Comparison of ENCODE assay signal across 8 mouse cellular contexts in the genomic region with DNA sequence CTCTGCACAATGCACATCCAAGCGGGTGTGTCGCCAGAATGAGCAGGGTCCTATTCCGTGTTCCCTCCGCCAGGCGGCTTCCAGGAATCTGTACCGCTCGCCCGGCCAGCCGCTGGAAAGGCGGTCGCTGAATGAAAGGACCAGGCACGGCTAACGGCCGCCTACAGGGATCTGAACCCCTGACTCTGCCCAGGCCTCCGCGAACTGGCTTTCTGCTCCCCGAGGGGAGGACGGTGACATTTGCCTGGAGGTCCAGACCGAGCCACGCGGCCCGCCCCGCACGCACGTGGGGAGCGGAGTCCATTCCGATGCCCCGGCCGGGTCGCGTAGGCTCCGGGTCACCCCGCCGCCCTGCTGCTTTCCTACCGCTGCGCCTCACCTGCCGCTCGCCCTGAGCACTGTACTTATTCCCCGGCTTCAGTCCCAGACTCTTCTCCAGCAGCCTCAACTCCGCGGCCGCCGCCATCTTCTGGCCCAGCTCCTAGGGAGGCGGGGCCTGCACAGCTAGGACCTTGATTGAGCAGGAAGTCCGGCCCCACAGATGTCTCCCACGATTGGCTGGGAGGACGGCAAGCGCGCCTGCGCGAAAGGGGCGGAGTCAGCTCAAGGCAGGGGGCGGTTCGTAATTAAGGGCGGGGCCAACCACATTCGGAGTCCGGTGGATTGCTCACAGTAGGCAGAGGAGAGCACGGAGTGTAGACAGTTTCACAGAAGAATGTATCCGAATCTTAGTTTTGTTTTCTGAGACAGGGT. TPM values are rescaled to one million over a fixed set of nuclear protein-coding genes. Genes with fewer than 3 reads are reported as not detected.
DNase-seq lines count a peak whose midpoint lies in the region; ATAC-seq and TF ChIP-seq lines count a peak whose summit lies in the region.

TSS of gene Eef1e1 (minus strand) at position 531 of the 753 bp plus-strand sequence.

- peak; percentile 99 for ATAC-seq in forebrain, embryonic 12.5 days (ENCODE audit: low FRiP score)
- peak; percentile 99 for ATAC-seq in liver, postnatal 0 days
- ATAC-seq in neural tube, embryonic 14.5 days (ENCODE audit: low read depth) = peak; percentile 99

- DNase-seq in c-Kit-positive CD71-positive TER-119-positive erythroid progenitor cells, embryonic 14.5 days (ENCODE audit: low spot score) = peak; percentile 96
- peak; percentile 95 to 96 for DNase-seq in heart, postnatal 10 days
- DNase-seq in large intestine, adult 2 months (ENCODE audit: low read depth, low spot score) = peak; percentile 75
- DNase-seq in liver, postnatal 0 days = peak; percentile 97
- DNase-seq in testis, postnatal 10 days (ENCODE audit: low spot score) = peak; percentile 97

- peaks cover 59% of the 10 kb centered on the region for H3K4me1 ChIP-seq in E14TG2a.4 (replicated peaks; ENCODE audit: low read depth, low read length)
- peaks cover 10% of the 10 kb centered on the region for H3K4me1 ChIP-seq in forebrain, embryonic 12.5 days
- peaks cover 15% of the 10 kb centered on the region for H3K4me1 ChIP-seq in liver, postnatal 0 days (ENCODE audit: insufficient read depth)
- peaks cover 6% of the 10 kb centered on the region; the same call in 1 of the 2 replicates for H3K4me1 ChIP-seq in neural tube, embryonic 14.5 days (ENCODE audit: control insufficient read depth, insufficient read depth, low read length)

- peaks cover 30% of the 10 kb centered on the region for H3K9me3 ChIP-seq in E14TG2a.4 (ENCODE audit: low read length)
- no peaks in the 10 kb centered on the region for H3K9me3 ChIP-seq in forebrain, embryonic 12.5 days
- H3K9me3 ChIP-seq in liver, postnatal 0 days (ENCODE audit: low read length) = peaks cover 5% of the 10 kb centered on the region; the same call in 1 of the 2 replicates
- no peaks in the 10 kb centered on the region for H3K9me3 ChIP-seq in neural tube, embryonic 14.5 days (ENCODE audit: control insufficient read depth, low read length)

- intact Hi-C loops in heart, postnatal 10 days (cut with DNase I) = loop anchor here (1.0 kb wide), 1 partner anchor 23 kb away; the partner anchor contains the start of gene Bloc1s5

- H3K4me3 ChIP-seq in E14TG2a.4 (replicated peaks; ENCODE audit: low read length) = peak within 1 kb of the TSS; percentile 100
- peak within 1 kb of the TSS; percentile 70 for H3K4me3 ChIP-seq in forebrain, embryonic 12.5 days (replicated peaks)
- peak within 1 kb of the TSS; percentile 85 for H3K4me3 ChIP-seq in liver, postnatal 0 days (ENCODE audit: low read depth, low read length)
- peak within 1 kb of the TSS; percentile 91 for H3K4me3 ChIP-seq in neural tube, embryonic 14.5 days (ENCODE audit: low read depth, low read length)

- no peak for TF ChIP-seq EP300 in liver, postnatal 0 days (IDR thresholded peaks at IDR 0.05; ENCODE audit: low read depth)

- no peaks in the 10 kb centered on the region for H3K27me3 ChIP-seq in E14TG2a.4 (ENCODE audit: insufficient read depth, low read length)
- no peaks in the 10 kb centered on the region for H3K27me3 ChIP-seq in forebrain, embryonic 12.5 days
- H3K27me3 ChIP-seq in liver, postnatal 0 days (ENCODE audit: insufficient read depth, low read length) = no peaks in the 10 kb centered on the region
- no peaks in the 10 kb centered on the region for H3K27me3 ChIP-seq in neural tube, embryonic 14.5 days (ENCODE audit: control insufficient read depth, insufficient read depth, low read length)

- H3K36me3 ChIP-seq in E14TG2a.4 (ENCODE audit: insufficient read depth, low read length) = peaks cover 43% of the 10 kb centered on the region
- peaks cover 25% of the 10 kb centered on the region for H3K36me3 ChIP-seq in forebrain, embryonic 12.5 days (replicated peaks)
- peaks cover 25% of the 10 kb centered on the region for H3K36me3 ChIP-seq in liver, postnatal 0 days (replicated peaks; ENCODE audit: insufficient read depth, low read length)
- peaks cover 26% of the 10 kb centered on the region for H3K36me3 ChIP-seq in neural tube, embryonic 14.5 days (ENCODE audit: control insufficient read depth, insufficient read depth, low read length)

- H3K9ac ChIP-seq in forebrain, embryonic 12.5 days = peak within 1 kb of the TSS; percentile 76
- H3K9ac ChIP-seq in liver, postnatal 0 days (replicated peaks) = peak within 1 kb of the TSS; percentile 79
- H3K9ac ChIP-seq in neural tube, embryonic 14.5 days (replicated peaks; ENCODE audit: low read depth, low read length) = peak within 1 kb of the TSS; percentile 81

- TF ChIP-seq CTCF in E14TG2a.4 (conservative IDR thresholded peaks at IDR 0.05; ENCODE audit: low read length) = peak; percentile 19; the same call in 1 of the 2 replicates
- TF ChIP-seq CTCF in liver, postnatal 0 days (IDR thresholded peaks at IDR 0.05; ENCODE audit: low read depth) = peak; percentile 72

- under 1% methylated on average over 59 of the region's 59 CpGs for WGBS in forebrain, embryonic 12.5 days
- under 1% methylated on average over 59 of the region's 59 CpGs for WGBS in large intestine, adult 2 months
- WGBS in liver, postnatal 0 days (ENCODE audit: insufficient replicate concordance) = 1% methylated on average over 59 of the region's 59 CpGs
- WGBS in neural tube, embryonic 14.5 days = under 1% methylated on average over 47 of the region's 59 CpGs

- peak within 1 kb of the TSS; percentile 60 for H3K27ac ChIP-seq in forebrain, embryonic 12.5 days
- peak within 1 kb of the TSS; percentile 79 for H3K27ac ChIP-seq in liver, postnatal 0 days (ENCODE audit: low read depth)
- peak within 1 kb of the TSS; percentile 73 for H3K27ac ChIP-seq in neural tube, embryonic 14.5 days (ENCODE audit: low read depth, low read length)

- H3K4me2 ChIP-seq in forebrain, embryonic 12.5 days = peak within 1 kb of the TSS; percentile 61
- peak within 1 kb of the TSS; percentile 85 for H3K4me2 ChIP-seq in liver, postnatal 0 days (ENCODE audit: low read depth, low read length)
- peak within 1 kb of the TSS; percentile 70 for H3K4me2 ChIP-seq in neural tube, embryonic 14.5 days (ENCODE audit: low read depth, low read length)

RNA-seq across cellular contexts. Expression of gene Eef1e1, which starts in this region (rescaled TPM):
- polyA plus RNA-seq in forebrain, embryonic 12.5 days (2016; fragmentation: Nextera tagmentation; extraction: Ambion mirVana) = 62.8 and 64.2 TPM in 2 replicates
- total RNA-seq in heart, postnatal 10 days (2021) = 10 to 100 TPM; 12.9 to 15.9 TPM
- polyA plus RNA-seq in large intestine, adult 2 months (2012; rRNA removed) = 3.7 and 6.0 TPM in 2 replicates
- 23.9 and 25.5 TPM in 2 replicates for polyA plus RNA-seq in liver, postnatal 0 days (2015; fragmentation: Nextera tagmentation; extraction: Ambion mirVana)
- 84.0 and 109 TPM in 2 replicates for polyA plus RNA-seq in neural tube, embryonic 14.5 days (2014; fragmentation: Nextera tagmentation; extraction: Ambion mirVana)

Comparison
In these comparisons a context has a peak if more than half of its experiments do, and no peak if none do; other contexts are left out.
1. Peak in every context shown above with its lines: DNase-seq, ATAC-seq, H3K4me3 ChIP-seq and H3K27ac ChIP-seq.